9 mouse cellular contexts compared by ENCODE assay signal in the genomic region with DNA sequence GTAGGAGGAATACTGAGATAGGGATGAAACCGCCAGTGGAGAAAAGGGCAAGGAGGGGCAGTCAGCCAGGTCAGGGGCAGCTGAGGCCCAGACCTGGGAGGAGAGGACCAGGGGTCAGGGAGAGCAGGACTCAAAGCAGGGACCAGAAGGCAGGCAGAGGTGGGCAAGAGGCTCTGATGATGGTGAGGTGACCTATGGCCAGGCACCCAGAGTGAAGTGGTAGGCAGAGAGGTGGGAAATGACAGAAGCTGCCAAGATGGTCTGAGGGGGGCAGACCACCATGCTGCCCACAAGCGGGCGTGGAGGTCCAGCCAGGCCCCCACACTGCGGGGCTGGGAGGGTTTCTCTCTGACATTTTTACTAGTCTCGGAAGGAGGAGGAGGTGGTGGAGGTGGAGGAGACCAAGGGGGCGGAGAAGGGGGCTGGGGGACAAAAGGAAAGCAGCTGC. TPM values are rescaled to one million over a fixed set of nuclear protein-coding genes. Genes with fewer than 3 reads are reported as not detected.
DNase-seq lines count a peak whose midpoint lies in the region; ATAC-seq and TF ChIP-seq lines count a peak whose summit lies in the region.
"Had no signal": no experiment of that assay in that cellular context is flagged by ENCODE, and none has a peak within 500 bp of the region (broad histone marks: within the 10 kb centered on the region; RNA-seq: fewer than 3 reads in every experiment).

No protein-coding gene starts in this region.

- no peaks in the 10 kb centered on the region for H3K27me3 ChIP-seq in heart, adult 2 months (ENCODE audit: control insufficient read depth, insufficient read depth, low read length)
- H3K27me3 ChIP-seq in testis, adult 2 months (ENCODE audit: control insufficient read depth, insufficient read depth, low read length) = no peaks in the 10 kb centered on the region
- H3K27me3 ChIP-seq in hindbrain, embryonic 13.5 days = 0 out of 2 replicates have a peak, but pooled peaks cover 3% of the 10 kb centered on the region
- H3K27me3 ChIP-seq in stomach, embryonic 16.5 days (ENCODE audit: control insufficient read depth, insufficient read depth, low read length) = no peaks in the 10 kb centered on the region

- DNase-seq in heart, adult 2 months = peak; percentile 38 to 43
- DNase-seq in heart, adult 8-10 months (ENCODE audit: low spot score) = no peak
- no peak for DNase-seq in testis, postnatal 14 days (ENCODE audit: low spot score)
- no peak for DNase-seq in urinary bladder, postnatal 36 days (ENCODE audit: low spot score in 2 of 2)
- DNase-seq in layer of hippocampus, adult 8-10 months (ENCODE audit: low spot score in 2 of 2) = no peak

- whole genome bisulfite sequencing in heart, adult 2 months = 56% methylated on average over 6 of the region's 6 CpGs
- WGBS in hindbrain, embryonic 13.5 days = 32% methylated on average over 6 of the region's 6 CpGs
- WGBS in stomach, embryonic 16.5 days = 48% methylated on average over 6 of the region's 6 CpGs

- H3K9me3 ChIP-seq in hindbrain, embryonic 13.5 days = no peaks in the 10 kb centered on the region
- no peaks in the 10 kb centered on the region for H3K9me3 ChIP-seq in stomach, embryonic 16.5 days (replicated peaks; ENCODE audit: control insufficient read depth, low read length)

- no peak for TF ChIP-seq POLR2A in heart, adult 2 months (IDR thresholded peaks at IDR 0.05; ENCODE audit: insufficient read depth, low read depth, low read length)
- no peak for TF ChIP-seq POLR2A in testis, adult 2 months (IDR thresholded peaks at IDR 0.05; ENCODE audit: control insufficient read depth, low read depth, low read length)

- H3K36me3 ChIP-seq in heart, adult 2 months (ENCODE audit: control insufficient read depth, insufficient read depth, low read length) = no peaks in the 10 kb centered on the region
- H3K36me3 ChIP-seq in testis, adult 2 months (ENCODE audit: control insufficient read depth, insufficient read depth, low read length) = no peaks in the 10 kb centered on the region
- H3K36me3 ChIP-seq in hindbrain, embryonic 13.5 days = no peaks in the 10 kb centered on the region
- H3K36me3 ChIP-seq in stomach, embryonic 16.5 days (ENCODE audit: control insufficient read depth, insufficient read depth, low read length) = no peaks in the 10 kb centered on the region

- peaks cover 21% of the 10 kb centered on the region for H3K4me1 ChIP-seq in heart, adult 2 months (ENCODE audit: control insufficient read depth, insufficient read depth, low read length)
- 0 out of 2 replicates have a peak, but pooled peaks cover 2% of the 10 kb centered on the region for H3K4me1 ChIP-seq in testis, adult 2 months (ENCODE audit: control insufficient read depth, insufficient read depth, low read length)
- H3K4me1 ChIP-seq in hindbrain, embryonic 13.5 days (replicated peaks) = peaks cover 25% of the 10 kb centered on the region
- peaks cover 26% of the 10 kb centered on the region for H3K4me1 ChIP-seq in stomach, embryonic 16.5 days (ENCODE audit: control insufficient read depth, insufficient read depth, low read length)

- ATAC-seq in hindbrain, embryonic 13.5 days (ENCODE audit: low FRiP score) = no peak
- ATAC-seq in stomach, embryonic 16.5 days (ENCODE audit: insufficient read depth, low FRiP score) = peak; percentile 8; the same call in 1 of the 2 replicates

- peak overlapping the region; percentile 75 for H3K27ac ChIP-seq in heart, adult 2 months
- H3K27ac ChIP-seq in testis, adult 2 months (ENCODE audit: control insufficient read depth, insufficient read depth, low read depth, low read length) = peak overlapping the region; percentile 0; the same call in 1 of the 2 replicates
- 0 out of 2 replicates have a peak overlapping the region, but pooled peaks have one; percentile 23 for H3K27ac ChIP-seq in hindbrain, embryonic 13.5 days
- peak overlapping the region; percentile 97 for H3K27ac ChIP-seq in stomach, embryonic 16.5 days (ENCODE audit: low read length)

- H3K9ac ChIP-seq in heart, adult 2 months (ENCODE audit: low read depth, low read length) = peak overlapping the region; percentile 57
- peak overlapping the region; percentile 43; the same call in 1 of the 2 replicates for H3K9ac ChIP-seq in hindbrain, embryonic 13.5 days
- peak overlapping the region; percentile 80 for H3K9ac ChIP-seq in stomach, embryonic 16.5 days (ENCODE audit: low read length)

- TF ChIP-seq CTCF in heart, adult 2 months (IDR thresholded peaks at IDR 0.05) = no peak
- TF ChIP-seq CTCF in testis, adult 2 months (IDR thresholded peaks at IDR 0.05; ENCODE audit: control insufficient read depth, insufficient read depth, insufficient replicate concordance, low read depth, low read length) = no peak

- H3K4me3 ChIP-seq in heart, adult 2 months = no peak overlapping the region
- H3K4me3 ChIP-seq in testis, adult 2 months (ENCODE audit: control insufficient read depth, low read depth, low read length) = no peak overlapping the region
- H3K4me3 ChIP-seq in hindbrain, embryonic 13.5 days = no peak overlapping the region
- H3K4me3 ChIP-seq in stomach, embryonic 16.5 days (replicated peaks; ENCODE audit: low read length) = peak overlapping the region; percentile 48

- H3K79me2 ChIP-seq in heart, adult 2 months (replicated peaks; ENCODE audit: control insufficient read depth, insufficient read depth, low read length) = no peaks in the 10 kb centered on the region

- TF ChIP-seq EP300 in heart, adult 2 months (IDR thresholded peaks at IDR 0.05; ENCODE audit: insufficient read depth, low read depth, low read length) = no peak

- no peak overlapping the region for H3K4me2 ChIP-seq in hindbrain, embryonic 13.5 days
- peak overlapping the region; percentile 65 for H3K4me2 ChIP-seq in stomach, embryonic 16.5 days (ENCODE audit: low read depth, low read length)

- intact Hi-C loops in heart, adult 2 months (cut with DNase I) = no loop called here

RNA-seq across cellular contexts. Expression of gene Lsp1, which starts 10.8 kb away (rescaled TPM):
- 10 to 100 TPM; 28.4 to 35.0 TPM for total RNA-seq in heart, adult 2 months (2021)
- polyA plus RNA-seq in heart, adult 2 months (2012; rRNA removed) = 96.6 and 107 TPM in 2 replicates
- total RNA-seq in heart, adult 8-10 months (2022) = 10 to 100 TPM; 24.0 to 40.3 (median 31.7) TPM
- 2.4 and 5.9 TPM in 2 replicates for polyA plus RNA-seq in testis, adult 2 months (2012; rRNA removed)
- 5.1 and 6.8 TPM in 2 replicates for polyA plus RNA-seq in hindbrain, embryonic 13.5 days (2015; fragmentation: Nextera tagmentation; extraction: Ambion mirVana)
- polyA plus RNA-seq in stomach, embryonic 16.5 days (2015; fragmentation: Nextera tagmentation; extraction: Ambion mirVana) = 216 and 235 TPM in 2 replicates
- total RNA-seq in layer of hippocampus, adult 8-10 months (2022) = 10 to 100 TPM in 2 of 4 experiments, 1 to 10 TPM in 2; 2.2 to 18.3 (median 8.4) TPM

RNA-seq across cellular contexts. Expression of gene Tnnt3, which starts 27.2 kb away (rescaled TPM):
- 1 to 10 TPM; 1.1 to 1.3 TPM for total RNA-seq in heart, adult 2 months (2021)
- 1.8 TPM in 1 of 2 replicates, not detected in the other for polyA plus RNA-seq in heart, adult 2 months (2012; rRNA removed)
- 10 to 100 TPM in 1 of 4 experiments, 1 to 10 TPM in 3; 7.6 to 13.6 (median 9.6) TPM for total RNA-seq in heart, adult 8-10 months (2022)
- polyA plus RNA-seq in testis, adult 2 months (2012; rRNA removed) = not detected in 2 replicates
- polyA plus RNA-seq in hindbrain, embryonic 13.5 days (2015; fragmentation: Nextera tagmentation; extraction: Ambion mirVana) = 1.1 and 2.5 TPM in 2 replicates
- 12.0 and 208 TPM in 2 replicates for polyA plus RNA-seq in stomach, embryonic 16.5 days (2015; fragmentation: Nextera tagmentation; extraction: Ambion mirVana)
- 1 to 10 TPM in 2 of 4 experiments, not detected in 2; 1.2 to 3.8 TPM for total RNA-seq in layer of hippocampus, adult 8-10 months (2022)

RNA-seq across cellular contexts. Expression of gene Tnni2, which starts 29.8 kb away (rescaled TPM):
- 1 to 10 TPM; 2.7 to 3.0 TPM for total RNA-seq in heart, adult 2 months (2021)
- polyA plus RNA-seq in heart, adult 2 months (2012; rRNA removed) = 5.9 and 7.5 TPM in 2 replicates
- total RNA-seq in heart, adult 8-10 months (2022) = 1 to 10 TPM; 5.1 to 10.0 (median 7.8) TPM
- polyA plus RNA-seq in testis, adult 2 months (2012; rRNA removed) = 0.31 TPM in 1 of 2 replicates, not detected in the other
- polyA plus RNA-seq in hindbrain, embryonic 13.5 days (2015; fragmentation: Nextera tagmentation; extraction: Ambion mirVana) = 1.4 and 1.8 TPM in 2 replicates
- 20.2 and 217 TPM in 2 replicates for polyA plus RNA-seq in stomach, embryonic 16.5 days (2015; fragmentation: Nextera tagmentation; extraction: Ambion mirVana)
- total RNA-seq in layer of hippocampus, adult 8-10 months (2022) = 1 to 10 TPM; 1.2 to 4.9 (median 2.7) TPM

RNA-seq across cellular contexts. Expression of gene Syt8, which starts 36.8 kb away (rescaled TPM):
- not detected for total RNA-seq in heart, adult 2 months (2021)
- not detected in 2 replicates for polyA plus RNA-seq in heart, adult 2 months (2012; rRNA removed)
- under 1 TPM in 1 of 4 experiments, not detected in 3; 0.25 TPM for total RNA-seq in heart, adult 8-10 months (2022)
- 0.28 and 1.2 TPM in 2 replicates for polyA plus RNA-seq in testis, adult 2 months (2012; rRNA removed)
- polyA plus RNA-seq in hindbrain, embryonic 13.5 days (2015; fragmentation: Nextera tagmentation; extraction: Ambion mirVana) = not detected in 2 replicates
- polyA plus RNA-seq in stomach, embryonic 16.5 days (2015; fragmentation: Nextera tagmentation; extraction: Ambion mirVana) = 31.1 and 50.1 TPM in 2 replicates
- 1 to 10 TPM in 2 of 4 experiments, under 1 TPM in 1, not detected in 1; 0.29 to 2.3 (median 1.9) TPM for total RNA-seq in layer of hippocampus, adult 8-10 months (2022)
- total RNA-seq: adrenal gland, postnatal 36 days had no signal

Comparison
In these comparisons a context has a peak if more than half of its experiments do, and no peak if none do; other contexts are left out.
1. DNase-seq: peak in heart, adult 2 months (2 of 2); none in heart, adult 8-10 months (single experiment), testis, postnatal 14 days (single experiment), urinary bladder, postnatal 36 days (0 of 2) and layer of hippocampus, adult 8-10 months (0 of 2).
2. H3K27ac ChIP-seq: peak in every context shown above with its lines; median percentile 97 in stomach, embryonic 16.5 days; 75 in heart, adult 2 months; 23 in hindbrain, embryonic 13.5 days; 0 in testis, adult 2 months.
3. RNA of gene Lsp1, which starts 10.8 kb away (polyA plus RNA-seq): 216 to 235 TPM in stomach, embryonic 16.5 days and 96.6 to 107 TPM in heart, adult 2 months; 5.1 to 6.8 TPM in hindbrain, embryonic 13.5 days and 2.4 to 5.9 TPM in testis, adult 2 months; every median in the first group is over 10 times any median in the second.
4. Peak in every context shown above with its lines, with median percentiles within 50 percentile points of each other: H3K9ac ChIP-seq.